Mouse (Mus musculus) cerebellum, adult 18-20 months (tissue): ENCODE results near the gene Twf2.
"Not testable (repeated sequence)": the region's sequence is repeated elsewhere in the genome, so short reads cannot be mapped to it uniquely, and the experiment has no call there.

Source experiments
- DNase-seq, 2 experiments: peaks; one replicate each; pipeline ENCODE4 v3.0.0; 2021

The Twf2 gene

GRCm38 (mm10) chr9:106202819-106203636 is at the start of gene Twf2:
Gene Twf2 (plus strand): TSS chr9:106203108.
- DNase-seq = peak; percentile 82 to 94

- peak; percentile 44 to 46 for DNase-seq
Measured at GRCm38 (mm10) chr9:106154106-106154505, 48.8 kb upstream of the Twf2 start.

GRCm38 (mm10) chr9:106156419-106156818 is 46.5 kb upstream of the Twf2 start:
- DNase-seq = peak; percentile 71 to 77

GRCm38 (mm10) chr9:106156921-106157622 is 45.8 kb upstream of the Twf2 start:
- no peak for DNase-seq

- no peak for DNase-seq
Measured at GRCm38 (mm10) chr9:106157623-106157925, 45.3 kb upstream of the Twf2 start.

GRCm38 (mm10) chr9:106158037-106158491 is 44.8 kb upstream of the Twf2 start, which contains the start of gene Glyctk:
Gene Glyctk (minus strand): TSS chr9:106158138.
- DNase-seq = no peak

GRCm38 (mm10) chr9:106159237-106159636 is 43.7 kb upstream of the Twf2 start:
- DNase-seq = no peak

GRCm38 (mm10) chr9:106159784-106160301 is 43.1 kb upstream of the Twf2 start:
- peak; percentile 96 to 98 for DNase-seq

GRCm38 (mm10) chr9:106160426-106160825 is 42.5 kb upstream of the Twf2 start:
- DNase-seq = no peak

GRCm38 (mm10) chr9:106166709-106167108 is 36.2 kb upstream of the Twf2 start:
- no peak for DNase-seq

GRCm38 (mm10) chr9:106167241-106167640 is 35.7 kb upstream of the Twf2 start:
- no peak for DNase-seq

- no peak for DNase-seq
Measured at GRCm38 (mm10) chr9:106167703-106168102, 35.2 kb upstream of the Twf2 start.

GRCm38 (mm10) chr9:106169006-106169405 is 33.9 kb upstream of the Twf2 start:
- DNase-seq = not testable (repeated sequence)

GRCm38 (mm10) chr9:106169917-106170316 is 33.0 kb upstream of the Twf2 start:
- DNase-seq = no peak

GRCm38 (mm10) chr9:106170556-106171345 is 32.2 kb upstream of the Twf2 start, which contains the start of gene Wdr82:
Gene Wdr82 (plus strand): TSS chr9:106170928.
- peak; percentile 90 to 92 for DNase-seq

GRCm38 (mm10) chr9:106171346-106172158 is 31.4 kb upstream of the Twf2 start:
- peak; percentile 85 to 91 for DNase-seq

GRCm38 (mm10) chr9:106172527-106172926 is 30.4 kb upstream of the Twf2 start:
- DNase-seq = no peak

- DNase-seq = no peak
Measured at GRCm38 (mm10) chr9:106173363-106173762, 29.5 kb upstream of the Twf2 start.

GRCm38 (mm10) chr9:106175552-106176200 is 27.2 kb upstream of the Twf2 start:
- no peak for DNase-seq

GRCm38 (mm10) chr9:106176769-106177168 is 26.1 kb upstream of the Twf2 start:
- DNase-seq = no peak

GRCm38 (mm10) chr9:106177799-106178198 is 25.1 kb upstream of the Twf2 start:
- no peak for DNase-seq
